Mouse (Mus musculus) embryonic facial prominence, embryonic 14.5 days (tissue): ENCODE results near the gene Dnah6. TPM values are rescaled to one million over a fixed set of nuclear protein-coding genes. Genes with fewer than 3 reads are reported as not detected.

Experiments used
- ATAC-seq: fragments of 200-750 bp; cut with Nextera tagmentation; 2 replicates; pipeline ENCODE4 v1.8.0; 2017; ENCODE audit warnings: low read depth, moderate number of reproducible peaks, moderate TSS enrichment
- DNase-seq: peaks from one replicate; pipeline ENCODE4 v3.0.0-alpha.2; 2015; ENCODE audit warnings: low spot score
- H3K27ac ChIP-seq: fragments of 300-500 bp; sonication (generic); replicated peaks from 2 replicates; pipeline ENCODE4 v1.5.1; 2014; ENCODE audit warnings: low read depth, mild to moderate bottlenecking, low read length, moderate library complexity
- H3K27me3 ChIP-seq: fragments of 300-500 bp; sonication (generic); replicated peaks from 2 replicates; pipeline ENCODE4 v1.6.1; 2014; ENCODE audit warnings: low read length; ENCODE audit not compliant: control insufficient read depth, insufficient read depth
- H3K36me3 ChIP-seq: fragments of 300-500 bp; sonication (generic); 2 replicates; pipeline ENCODE4 v1.6.1; 2014; ENCODE audit warnings: low read length, mixed read lengths; ENCODE audit not compliant: control insufficient read depth, insufficient read depth
- H3K4me1 ChIP-seq: fragments of 300-500 bp; sonication (generic); 2 replicates; pipeline ENCODE4 v1.6.1; 2014; ENCODE audit warnings: antibody characterized with exemption, low read length; ENCODE audit not compliant: control insufficient read depth, insufficient read depth
- H3K4me2 ChIP-seq: fragments of 300-500 bp; sonication (generic); 2 replicates; pipeline ENCODE4 v1.6.1; 2014; ENCODE audit warnings: low read depth, mild to moderate bottlenecking, low read length, moderate library complexity, mixed read lengths
- H3K4me3 ChIP-seq: fragments of 300-500 bp; sonication (generic); 2 replicates; pipeline ENCODE4 v1.5.1; 2014; ENCODE audit warnings: low read depth, mild to moderate bottlenecking, low read length
- H3K9ac ChIP-seq: fragments of 300-500 bp; sonication (generic); 2 replicates; pipeline ENCODE4 v1.6.1; 2014; ENCODE audit warnings: low read depth, mild to moderate bottlenecking, low read length, moderate library complexity, mixed read lengths
- H3K9me3 ChIP-seq: fragments of 300-500 bp; sonication (generic); 2 replicates; pipeline ENCODE4 v1.6.1; 2016; ENCODE audit warnings: low read length; ENCODE audit not compliant: control insufficient read depth
- WGBS: fragments of 180-500 bp; shearing (Covaris S2); extraction: QIAGEN DNeasy Blood & Tissue Kit; methylation state at CpG from one replicate; pipeline ENCODE4 v1.1.7; 2014; 5-methylcytosine and 5-hydroxymethylcytosine counted together
- polyA plus RNA-seq: library from polyadenylated mRNA; unstranded; fragments of >200 nt; fragmentation: Nextera tagmentation; extraction: Ambion mirVana; gene quantifications from 2 replicates; pipeline ENCODE4 v1.2.1, GENCODE M21; 2014

Dnah6 gene
- polyA plus RNA-seq, 1 experiment from 2014 or later = 0.42 TPM

DNA sequence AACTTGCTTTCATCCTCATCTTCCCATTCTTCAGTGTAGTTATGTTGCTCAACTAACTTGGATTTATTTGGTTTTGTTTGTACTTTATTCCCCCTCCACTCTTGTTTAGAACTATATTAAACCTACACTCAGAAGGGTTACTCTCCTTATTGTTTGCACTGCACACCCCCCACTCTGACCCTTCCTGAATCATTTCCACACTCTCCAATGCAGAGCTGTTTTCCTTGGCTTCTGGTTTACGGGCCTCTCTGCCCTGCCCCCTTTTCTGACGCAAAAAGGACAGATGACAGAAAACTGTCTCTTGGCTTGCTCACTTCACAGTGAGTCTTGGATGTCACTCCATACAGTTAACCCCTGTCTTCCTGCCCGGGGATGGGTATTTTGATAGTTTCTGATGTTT, 38.5 kb downstream of the Dnah6 start:
- ATAC-seq = no peak
- Histone ChIP-seq H3K4me2 (no peak overlapping the region), H3K9me3 (no peaks in the 10 kb centered on the region), H3K4me3 (no peak overlapping the region), H3K27me3 (no peaks in the 10 kb centered on the region), H3K36me3 (no peaks in the 10 kb centered on the region), H3K27ac (no peak overlapping the region), H3K9ac (no peak overlapping the region), H3K4me1 (peaks cover 8% of the 10 kb centered on the region; the same call in 1 of the 2 replicates)
- no peak for DNase-seq
- WGBS = 43% methylated on average over 3 of the region's 3 CpGs

DNA sequence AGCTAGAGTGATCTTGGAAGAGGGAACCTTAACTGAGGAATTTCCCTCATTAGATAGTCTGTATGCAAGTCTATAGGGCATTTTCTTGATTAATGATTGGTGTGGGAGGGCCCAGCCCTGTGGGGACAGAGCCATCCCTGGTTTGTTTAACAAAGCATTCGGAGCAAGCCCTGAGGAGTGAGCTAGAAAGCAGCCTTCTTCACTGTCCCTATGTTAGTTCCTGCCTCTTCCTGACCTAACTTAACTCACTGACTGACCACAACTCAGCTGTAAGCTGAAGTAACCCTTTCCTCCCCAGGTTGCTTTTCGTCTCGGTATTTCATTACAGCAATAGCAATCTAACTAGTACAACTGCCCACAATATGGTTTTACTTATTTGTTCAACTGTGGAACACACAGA, 39.0 kb downstream of the Dnah6 start:
- Histone ChIP-seq H3K36me3 (no peaks in the 10 kb centered on the region), H3K9ac (no peak overlapping the region), H3K9me3 (no peaks in the 10 kb centered on the region), H3K27ac (no peak overlapping the region), H3K4me2 (no peak overlapping the region), H3K4me1 (peaks cover 8% of the 10 kb centered on the region; the same call in 1 of the 2 replicates), H3K4me3 (no peak overlapping the region), H3K27me3 (no peaks in the 10 kb centered on the region)
- no peak for DNase-seq
- WGBS = 28% methylated on average over 3 of the region's 3 CpGs
- ATAC-seq = no peak

DNA sequence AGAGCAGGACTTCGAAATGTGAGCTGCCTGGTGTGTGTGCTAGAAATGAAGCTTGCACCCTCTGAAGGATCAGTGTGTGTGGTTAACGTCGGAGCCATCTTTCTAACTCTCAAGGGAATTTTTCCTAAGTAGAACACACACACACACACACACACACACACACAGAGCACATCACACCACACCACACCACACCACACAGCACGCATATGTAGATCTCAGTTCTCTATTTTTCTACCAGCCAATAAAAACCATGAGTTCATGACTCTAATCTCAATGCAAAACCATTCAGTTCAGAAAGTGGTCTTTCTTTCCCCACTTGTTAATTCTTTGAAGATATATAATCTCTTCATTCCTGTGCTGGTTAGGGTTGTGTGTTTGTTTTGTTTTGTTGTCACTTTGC, 39.4 kb downstream of the Dnah6 start:
- no peaks in the 10 kb centered on the region for H3K9me3 ChIP-seq
- ATAC-seq (no peak), DNase-seq (no peak)
- H3K4me1 ChIP-seq = peaks cover 8% of the 10 kb centered on the region; the same call in 1 of the 2 replicates
- H3K36me3 ChIP-seq = no peaks in the 10 kb centered on the region
- WGBS = 59% methylated on average over 4 of the region's 4 CpGs
- H3K4me2 ChIP-seq = no peak overlapping the region
- no peak overlapping the region for H3K9ac ChIP-seq
- H3K27ac ChIP-seq = no peak overlapping the region
- no peak overlapping the region for H3K4me3 ChIP-seq
- no peaks in the 10 kb centered on the region for H3K27me3 ChIP-seq

DNA sequence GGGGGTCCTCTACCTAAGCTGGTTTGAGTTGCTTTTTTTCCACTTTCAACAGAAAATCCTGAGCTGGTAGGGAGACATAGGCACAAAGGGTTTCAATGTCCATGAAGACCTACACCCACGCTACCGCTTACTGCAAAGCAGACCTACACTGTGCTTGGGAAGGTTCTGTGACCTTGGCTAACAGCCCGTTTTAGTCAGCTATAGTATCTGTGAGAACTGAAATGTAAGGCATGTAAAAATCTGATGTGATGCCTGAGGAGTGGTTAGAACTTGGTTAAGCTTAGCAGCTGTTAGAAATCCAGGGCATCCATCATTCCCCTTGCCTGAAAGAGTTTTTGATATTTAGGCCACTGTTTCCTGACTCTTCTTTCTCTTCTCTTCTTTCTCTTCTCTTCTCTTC, 46.3 kb downstream of the Dnah6 start:
- Histone ChIP-seq H3K27ac (no peak overlapping the region), H3K4me3 (no peak overlapping the region), H3K27me3 (no peaks in the 10 kb centered on the region), H3K9me3 (no peaks in the 10 kb centered on the region), H3K36me3 (no peaks in the 10 kb centered on the region), H3K4me1 (no peaks in the 10 kb centered on the region), H3K9ac (no peak overlapping the region), H3K4me2 (no peak overlapping the region)
- no peak for DNase-seq
- no peak for ATAC-seq
- 78% methylated on average over 3 of the region's 3 CpGs for WGBS

DNA sequence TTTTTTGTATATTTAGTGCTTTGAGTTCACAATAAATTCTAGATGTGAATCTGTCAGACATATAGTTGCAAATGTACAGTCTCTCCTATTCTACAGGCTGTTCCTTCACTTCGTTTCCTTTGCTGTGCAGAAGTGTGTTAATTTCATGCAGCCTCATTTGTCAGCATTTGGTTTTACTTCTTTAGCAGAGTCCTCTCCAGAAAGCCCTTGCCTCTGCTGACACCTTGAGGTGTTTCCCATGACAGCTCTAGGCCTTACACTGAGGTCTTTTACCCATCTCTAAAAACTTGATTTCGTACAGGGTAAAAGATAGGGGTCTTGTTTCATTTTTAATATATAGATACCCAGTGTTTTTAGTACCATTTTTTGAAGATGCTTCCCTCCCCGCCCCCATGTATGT, 54.2 kb downstream of the Dnah6 start:
- H3K4me2 ChIP-seq = no peak overlapping the region
- H3K4me3 ChIP-seq = no peak overlapping the region
- H3K9me3 ChIP-seq = no peaks in the 10 kb centered on the region
- H3K27me3 ChIP-seq = no peaks in the 10 kb centered on the region
- no peak overlapping the region for H3K27ac ChIP-seq
- no peak for DNase-seq
- 75% methylated on average over 3 of the region's 3 CpGs for WGBS
- H3K36me3 ChIP-seq = no peaks in the 10 kb centered on the region
- no peak for ATAC-seq
- no peak overlapping the region for H3K9ac ChIP-seq
- no peaks in the 10 kb centered on the region for H3K4me1 ChIP-seq

DNA sequence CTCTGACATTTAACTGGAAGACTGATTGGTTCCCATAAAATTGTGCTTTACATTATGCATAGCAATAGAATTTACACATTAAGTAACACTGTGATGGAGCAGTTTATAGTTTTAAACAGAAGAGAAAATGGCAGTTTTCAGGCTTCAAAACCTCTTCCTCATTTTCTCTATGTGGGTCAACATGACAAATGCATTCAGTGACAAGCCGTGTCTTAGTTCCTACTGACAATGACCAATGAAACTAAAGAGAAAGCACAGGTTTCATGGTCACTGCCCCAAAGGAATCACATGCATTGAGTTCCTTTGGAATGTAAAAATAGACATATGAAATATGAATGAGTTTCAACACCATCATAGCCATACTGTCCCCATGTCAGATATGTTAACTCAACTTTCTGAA, 58.5 kb downstream of the Dnah6 start:
- no peaks in the 10 kb centered on the region for H3K27me3 ChIP-seq
- H3K4me3 ChIP-seq = no peak overlapping the region
- no peak overlapping the region for H3K4me2 ChIP-seq
- H3K9me3 ChIP-seq = no peaks in the 10 kb centered on the region
- ATAC-seq = no peak
- no peak overlapping the region for H3K27ac ChIP-seq
- no peaks in the 10 kb centered on the region for H3K36me3 ChIP-seq
- no peak overlapping the region for H3K9ac ChIP-seq
- 95% methylated on average over 1 of the region's 1 CpGs for WGBS
- DNase-seq = no peak
- no peaks in the 10 kb centered on the region for H3K4me1 ChIP-seq

DNA sequence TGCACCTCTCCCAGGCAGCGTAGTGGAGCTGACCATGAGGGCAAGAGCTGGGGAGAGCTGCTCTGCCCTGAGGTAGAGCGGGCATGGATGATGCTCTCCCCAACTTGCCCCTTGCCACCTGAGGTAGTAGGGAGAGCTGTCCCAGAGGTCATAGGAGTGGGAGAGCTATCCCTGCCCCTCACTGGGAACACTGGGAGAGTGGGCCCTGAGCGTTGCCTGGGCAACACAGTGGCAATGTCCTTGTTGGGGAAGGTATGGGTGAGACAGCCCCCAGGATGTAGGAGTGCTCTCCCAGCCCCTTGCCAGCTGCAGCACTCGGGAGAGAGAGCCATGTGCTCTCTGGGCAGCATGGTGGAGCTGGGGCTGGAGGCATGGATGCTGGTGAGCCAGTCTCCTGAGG, 60.1 kb downstream of the Dnah6 start:
- Histone ChIP-seq H3K4me3 (no peak overlapping the region), H3K36me3 (no peaks in the 10 kb centered on the region), H3K27me3 (no peaks in the 10 kb centered on the region), H3K4me2 (no peak overlapping the region), H3K9me3 (no peaks in the 10 kb centered on the region), H3K9ac (no peak overlapping the region), H3K4me1 (no peaks in the 10 kb centered on the region), H3K27ac (no peak overlapping the region)
- WGBS = 73% methylated on average over 4 of the region's 4 CpGs
- DNase-seq (no peak), ATAC-seq (no peak)

DNA sequence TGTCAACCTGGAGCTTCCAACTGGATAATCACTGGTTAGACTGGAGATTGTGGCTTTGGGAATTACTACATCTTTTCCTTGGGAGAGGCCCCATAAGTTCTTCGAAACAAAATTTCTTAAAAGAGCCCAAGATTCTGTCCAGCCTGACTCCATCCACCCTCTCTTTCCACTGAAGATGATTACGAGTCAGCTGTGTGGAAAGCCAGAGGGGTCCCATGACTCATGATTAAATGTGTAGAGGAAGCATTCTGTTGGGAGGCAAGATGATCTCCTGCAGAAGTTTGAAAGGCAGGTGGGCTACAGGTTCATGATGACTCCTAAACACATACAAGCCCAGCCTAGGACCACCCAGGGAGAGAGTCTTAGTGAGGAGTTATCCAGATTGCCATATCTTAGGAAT, 66.0 kb downstream of the Dnah6 start:
- Histone ChIP-seq H3K4me1 (no peaks in the 10 kb centered on the region), H3K9ac (no peak overlapping the region), H3K27me3 (no peaks in the 10 kb centered on the region), H3K36me3 (no peaks in the 10 kb centered on the region), H3K4me3 (no peak overlapping the region), H3K4me2 (no peak overlapping the region), H3K27ac (no peak overlapping the region), H3K9me3 (no peaks in the 10 kb centered on the region)
- DNase-seq (no peak), ATAC-seq (no peak)
- 72% methylated on average over 2 of the region's 2 CpGs for WGBS

DNA sequence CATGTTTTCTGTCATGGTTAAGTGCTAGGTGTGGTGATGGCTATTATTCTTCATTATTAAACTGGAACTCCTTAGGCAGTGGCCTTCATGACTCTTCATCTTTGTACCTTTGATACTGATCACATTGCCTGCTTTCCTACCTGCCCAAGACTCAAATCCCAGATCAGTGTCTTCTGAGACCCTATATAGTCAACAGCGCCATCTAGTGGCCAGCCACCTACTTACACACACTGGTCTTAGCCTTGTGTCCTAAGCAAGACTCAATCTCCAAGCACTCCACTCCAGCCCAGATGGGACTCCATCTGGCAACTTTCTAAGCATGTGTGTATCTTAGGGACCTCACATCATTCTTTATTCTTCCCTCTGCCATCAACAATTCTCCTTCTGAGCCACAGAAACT, 67.8 kb downstream of the Dnah6 start:
- Histone ChIP-seq H3K4me3 (no peak overlapping the region), H3K4me2 (no peak overlapping the region), H3K27ac (no peak overlapping the region), H3K4me1 (no peaks in the 10 kb centered on the region), H3K9ac (no peak overlapping the region), H3K9me3 (no peaks in the 10 kb centered on the region), H3K27me3 (no peaks in the 10 kb centered on the region), H3K36me3 (no peaks in the 10 kb centered on the region)
- WGBS = 0% methylated on average over 1 of the region's 1 CpGs
- ATAC-seq (peak; percentile 67), DNase-seq (peak; percentile 89)
